Mouse (Mus musculus) olfactory bulb, adult 2 months (tissue): ENCODE data around the gene Fstl4.

Experiments
- CTCF ChIP-seq: fragments of 200-500 bp; IDR thresholded peaks from 2 replicates; pipeline ENCODE4 v1.5.1; 2012; ENCODE audit warnings: low read depth, mild to moderate bottlenecking, low read length, moderate library complexity; ENCODE audit not compliant: insufficient read depth
- POLR2A ChIP-seq: fragments of 200-500 bp; IDR thresholded peaks from 2 replicates; pipeline ENCODE4 v1.6.1; 2012; ENCODE audit warnings: mild to moderate bottlenecking, low read depth, low read length, moderate library complexity; ENCODE audit not compliant: insufficient read depth

DNA sequence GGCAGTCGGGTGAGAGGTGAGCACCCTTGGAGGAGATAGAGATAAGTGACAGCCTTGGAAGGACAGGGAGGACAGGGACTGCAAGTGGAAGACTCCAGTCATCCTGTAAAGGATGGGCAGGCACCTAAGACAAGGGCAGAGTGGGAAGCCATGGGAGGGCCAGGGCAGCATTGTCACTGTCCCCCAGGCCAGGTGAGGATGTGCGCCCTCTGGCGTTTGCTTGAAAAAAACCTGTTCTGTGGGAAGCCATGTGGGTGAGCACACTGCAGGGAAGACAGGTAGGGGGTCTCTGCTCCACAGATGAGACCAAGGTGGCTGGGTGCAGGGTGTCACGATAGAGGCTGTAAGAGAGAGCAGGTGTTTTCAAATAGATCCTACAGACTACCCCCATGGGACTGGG is 381.9 kb downstream of the Fstl4 start:
- peak; percentile 59; the same call in 1 of the 2 replicates for TF ChIP-seq CTCF
- no peak for TF ChIP-seq POLR2A
